Mouse (Mus musculus) hindbrain, embryonic 12.5 days (tissue): ENCODE measurements around the gene Htr6. TPM values are rescaled to one million over a fixed set of nuclear protein-coding genes. Genes with fewer than 3 reads are reported as not detected.
A peak's percentile ranks its signal among the peaks of the same experiment; 100 is the strongest.

Experiments
- ATAC-seq: fragments of 200-750 bp; cut with Nextera tagmentation; 2 replicates; pipeline ENCODE4 v1.8.0; 2017; ENCODE audit warnings: moderate TSS enrichment; ENCODE audit not compliant: low FRiP score
- H3K27ac ChIP-seq: fragments of 300-500 bp; sonication (generic); 2 replicates; pipeline ENCODE4 v1.5.1; 2016; ENCODE audit warnings: mild to moderate bottlenecking
- H3K27me3 ChIP-seq: fragments of 300-500 bp; sonication (generic); 2 replicates; pipeline ENCODE4 v1.6.1; 2016; ENCODE audit warnings: mild to moderate bottlenecking
- H3K36me3 ChIP-seq: fragments of 300-500 bp; sonication (generic); 2 replicates; pipeline ENCODE4 v1.6.1; 2016; ENCODE audit warnings: mild to moderate bottlenecking
- H3K4me1 ChIP-seq: fragments of 300-500 bp; sonication (generic); 2 replicates; pipeline ENCODE4 v1.6.1; 2016
- H3K4me2 ChIP-seq: fragments of 300-500 bp; sonication (generic); replicated peaks from 2 replicates; pipeline ENCODE4 v1.6.1; 2016; ENCODE audit warnings: mild to moderate bottlenecking
- H3K4me3 ChIP-seq: fragments of 300-500 bp; sonication (generic); 2 replicates; pipeline ENCODE4 v1.5.1; 2016; ENCODE audit warnings: mild to moderate bottlenecking
- H3K9ac ChIP-seq: fragments of 300-500 bp; sonication (generic); 2 replicates; pipeline ENCODE4 v1.6.1; 2016; ENCODE audit warnings: mild to moderate bottlenecking, moderate library complexity
- H3K9me3 ChIP-seq: fragments of 300-500 bp; sonication (generic); replicated peaks from 2 replicates; pipeline ENCODE4 v1.6.1; 2016; ENCODE audit warnings: mild to moderate bottlenecking
- WGBS: fragments of 180-500 bp; shearing (Covaris S2); methylation state at CpG from one replicate; pipeline ENCODE4 v1.1.7; 2016; 5-methylcytosine and 5-hydroxymethylcytosine counted together
- polyA plus RNA-seq: library from polyadenylated mRNA; unstranded; fragments of >200 nt; fragmentation: Nextera tagmentation; extraction: Ambion mirVana; gene quantifications from 2 replicates; pipeline ENCODE4 v1.2.1, GENCODE M21; 2016

Htr6 gene
- polyA plus RNA-seq, 1 experiment from 2014 or later = not detected

- no peak for ATAC-seq
- H3K9me3 ChIP-seq = no peaks in the 10 kb centered on the region
- no peak overlapping the region for H3K27ac ChIP-seq
- H3K4me1 ChIP-seq = peaks cover 27% of the 10 kb centered on the region
- H3K36me3 ChIP-seq = no peaks in the 10 kb centered on the region
- H3K27me3 ChIP-seq = peaks cover 41% of the 10 kb centered on the region
- no peak overlapping the region for H3K9ac ChIP-seq
- WGBS = 75% methylated on average over 11 of the region's 11 CpGs
- H3K4me3 ChIP-seq = no peak overlapping the region
- no peak overlapping the region for H3K4me2 ChIP-seq
Measured at GRCm38 (mm10) chr4:139085337-139085736, 10.0 kb upstream of the Htr6 start.

GRCm38 (mm10) chr4:139082790-139083564, 7.6 kb upstream of the Htr6 start:
- peaks cover 25% of the 10 kb centered on the region for H3K27me3 ChIP-seq
- H3K4me3 ChIP-seq = no peak overlapping the region
- no peak overlapping the region for H3K27ac ChIP-seq
- ATAC-seq = peak; percentile 76
- no peaks in the 10 kb centered on the region for H3K36me3 ChIP-seq
- H3K9me3 ChIP-seq = no peaks in the 10 kb centered on the region
- WGBS = 30% methylated on average over 12 of the region's 12 CpGs
- H3K4me1 ChIP-seq = peaks cover 25% of the 10 kb centered on the region
- peak overlapping the region; percentile 13; the same call in 1 of the 2 replicates for H3K9ac ChIP-seq
- peak overlapping the region; percentile 34 for H3K4me2 ChIP-seq

- peaks cover 31% of the 10 kb centered on the region for H3K27me3 ChIP-seq
- no peaks in the 10 kb centered on the region for H3K9me3 ChIP-seq
- H3K36me3 ChIP-seq = no peaks in the 10 kb centered on the region
- peaks cover 25% of the 10 kb centered on the region for H3K4me1 ChIP-seq
- 68% methylated on average over 18 of the region's 18 CpGs for WGBS
- ATAC-seq = no peak
- H3K27ac ChIP-seq = no peak overlapping the region
- H3K4me3 ChIP-seq = no peak overlapping the region
- no peak overlapping the region for H3K9ac ChIP-seq
- H3K4me2 ChIP-seq = no peak overlapping the region
Measured at GRCm38 (mm10) chr4:139081270-139081931, 6.0 kb upstream of the Htr6 start.

GRCm38 (mm10) chr4:139080259-139080658, 4.9 kb upstream of the Htr6 start:
- no peak overlapping the region for H3K9ac ChIP-seq
- peaks cover 36% of the 10 kb centered on the region for H3K27me3 ChIP-seq
- no peaks in the 10 kb centered on the region for H3K9me3 ChIP-seq
- H3K36me3 ChIP-seq = no peaks in the 10 kb centered on the region
- H3K4me3 ChIP-seq = no peak overlapping the region
- no peak overlapping the region for H3K27ac ChIP-seq
- ATAC-seq = no peak
- H3K4me1 ChIP-seq = peaks cover 30% of the 10 kb centered on the region
- no peak overlapping the region for H3K4me2 ChIP-seq
- 96% methylated on average over 7 of the region's 7 CpGs for WGBS

- peaks cover 38% of the 10 kb centered on the region for H3K4me1 ChIP-seq
- H3K4me3 ChIP-seq = no peak overlapping the region
- H3K27ac ChIP-seq = no peak overlapping the region
- H3K9ac ChIP-seq = no peak overlapping the region
- 73% methylated on average over 11 of the region's 11 CpGs for WGBS
- no peaks in the 10 kb centered on the region for H3K36me3 ChIP-seq
- ATAC-seq = no peak
- H3K9me3 ChIP-seq = no peaks in the 10 kb centered on the region
- no peak overlapping the region for H3K4me2 ChIP-seq
- H3K27me3 ChIP-seq = peaks cover 37% of the 10 kb centered on the region
Measured at GRCm38 (mm10) chr4:139079439-139079838, 4.1 kb upstream of the Htr6 start.

GRCm38 (mm10) chr4:139078726-139079125, 3.4 kb upstream of the Htr6 start:
- no peaks in the 10 kb centered on the region for H3K9me3 ChIP-seq
- no peak for ATAC-seq
- peaks cover 43% of the 10 kb centered on the region for H3K27me3 ChIP-seq
- H3K27ac ChIP-seq = no peak overlapping the region
- no peak overlapping the region for H3K4me2 ChIP-seq
- peaks cover 41% of the 10 kb centered on the region for H3K4me1 ChIP-seq
- H3K36me3 ChIP-seq = no peaks in the 10 kb centered on the region
- WGBS = 19% methylated on average over 4 of the region's 4 CpGs
- no peak overlapping the region for H3K4me3 ChIP-seq
- no peak overlapping the region for H3K9ac ChIP-seq

- Histone ChIP-seq H3K4me2 (no peak overlapping the region), H3K36me3 (no peaks in the 10 kb centered on the region), H3K9ac (no peak overlapping the region), H3K4me1 (peaks cover 38% of the 10 kb centered on the region), H3K9me3 (no peaks in the 10 kb centered on the region), H3K27me3 (peaks cover 47% of the 10 kb centered on the region), H3K4me3 (no peak overlapping the region), H3K27ac (no peak overlapping the region)
- ATAC-seq = no peak
- 47% methylated on average over 2 of the region's 2 CpGs for WGBS
Measured at GRCm38 (mm10) chr4:139078313-139078712, 2.9 kb upstream of the Htr6 start.

- no peak for ATAC-seq
- no peak overlapping the region for H3K9ac ChIP-seq
- H3K9me3 ChIP-seq = no peaks in the 10 kb centered on the region
- no peak overlapping the region for H3K27ac ChIP-seq
- peaks cover 69% of the 10 kb centered on the region for H3K27me3 ChIP-seq
- H3K4me3 ChIP-seq = peak overlapping the region; percentile 54
- H3K4me1 ChIP-seq = peaks cover 19% of the 10 kb centered on the region
- WGBS = 23% methylated on average over 5 of the region's 5 CpGs
- no peaks in the 10 kb centered on the region for H3K36me3 ChIP-seq
- peak overlapping the region; percentile 88 for H3K4me2 ChIP-seq
Measured at GRCm38 (mm10) chr4:139075915-139076314, 545 bp upstream of the Htr6 start.

- Histone ChIP-seq H3K4me2 (peak overlapping the region; percentile 88), H3K36me3 (no peaks in the 10 kb centered on the region), H3K9ac (no peak overlapping the region), H3K4me1 (peaks cover 19% of the 10 kb centered on the region), H3K9me3 (no peaks in the 10 kb centered on the region), H3K27me3 (peaks cover 80% of the 10 kb centered on the region), H3K4me3 (peak overlapping the region; percentile 54), H3K27ac (no peak overlapping the region)
- WGBS = 17% methylated on average over 29 of the region's 29 CpGs
- ATAC-seq = no peak
Measured at GRCm38 (mm10) chr4:139074060-139074459, 1.3 kb downstream of the Htr6 start.

- no peak overlapping the region for H3K4me3 ChIP-seq
- no peak overlapping the region for H3K9ac ChIP-seq
- H3K4me1 ChIP-seq = no peaks in the 10 kb centered on the region
- no peak overlapping the region for H3K4me2 ChIP-seq
- no peaks in the 10 kb centered on the region for H3K9me3 ChIP-seq
- ATAC-seq = no peak
- no peaks in the 10 kb centered on the region for H3K36me3 ChIP-seq
- H3K27ac ChIP-seq = no peak overlapping the region
- peaks cover 54% of the 10 kb centered on the region for H3K27me3 ChIP-seq
- WGBS = 39% methylated on average over 4 of the region's 4 CpGs
Measured at GRCm38 (mm10) chr4:139068287-139068686, 7.1 kb downstream of the Htr6 start.

GRCm38 (mm10) chr4:139064831-139065230, 10.5 kb downstream of the Htr6 start:
- no peak for ATAC-seq
- peaks cover 27% of the 10 kb centered on the region; the same call in 1 of the 2 replicates for H3K27me3 ChIP-seq
- no peaks in the 10 kb centered on the region for H3K36me3 ChIP-seq
- 96% methylated on average over 5 of the region's 5 CpGs for WGBS
- H3K4me2 ChIP-seq = no peak overlapping the region
- no peak overlapping the region for H3K27ac ChIP-seq
- no peak overlapping the region for H3K4me3 ChIP-seq
- H3K9me3 ChIP-seq = no peaks in the 10 kb centered on the region
- no peak overlapping the region for H3K9ac ChIP-seq
- no peaks in the 10 kb centered on the region for H3K4me1 ChIP-seq

- no peak overlapping the region for H3K4me3 ChIP-seq
- H3K4me1 ChIP-seq = peaks cover 7% of the 10 kb centered on the region; the same call in 1 of the 2 replicates
- peaks cover 10% of the 10 kb centered on the region for H3K27me3 ChIP-seq
- no peak overlapping the region for H3K27ac ChIP-seq
- ATAC-seq = no peak
- H3K36me3 ChIP-seq = no peaks in the 10 kb centered on the region
- 7% methylated on average over 7 of the region's 7 CpGs for WGBS
- no peaks in the 10 kb centered on the region for H3K9me3 ChIP-seq
- H3K4me2 ChIP-seq = no peak overlapping the region
- no peak overlapping the region for H3K9ac ChIP-seq
Measured at GRCm38 (mm10) chr4:139059569-139059968, 15.8 kb downstream of the Htr6 start.
